Mouse (Mus musculus): ENCODE data around the gene Sfxn3. TPM values are rescaled to one million over a fixed set of nuclear protein-coding genes. Genes with fewer than 3 reads are reported as not detected.

The Sfxn3 gene
- total and polyA plus RNA-seq, 3 experiments: 5.0 to 10.6 TPM; not detected in 1

DNA sequence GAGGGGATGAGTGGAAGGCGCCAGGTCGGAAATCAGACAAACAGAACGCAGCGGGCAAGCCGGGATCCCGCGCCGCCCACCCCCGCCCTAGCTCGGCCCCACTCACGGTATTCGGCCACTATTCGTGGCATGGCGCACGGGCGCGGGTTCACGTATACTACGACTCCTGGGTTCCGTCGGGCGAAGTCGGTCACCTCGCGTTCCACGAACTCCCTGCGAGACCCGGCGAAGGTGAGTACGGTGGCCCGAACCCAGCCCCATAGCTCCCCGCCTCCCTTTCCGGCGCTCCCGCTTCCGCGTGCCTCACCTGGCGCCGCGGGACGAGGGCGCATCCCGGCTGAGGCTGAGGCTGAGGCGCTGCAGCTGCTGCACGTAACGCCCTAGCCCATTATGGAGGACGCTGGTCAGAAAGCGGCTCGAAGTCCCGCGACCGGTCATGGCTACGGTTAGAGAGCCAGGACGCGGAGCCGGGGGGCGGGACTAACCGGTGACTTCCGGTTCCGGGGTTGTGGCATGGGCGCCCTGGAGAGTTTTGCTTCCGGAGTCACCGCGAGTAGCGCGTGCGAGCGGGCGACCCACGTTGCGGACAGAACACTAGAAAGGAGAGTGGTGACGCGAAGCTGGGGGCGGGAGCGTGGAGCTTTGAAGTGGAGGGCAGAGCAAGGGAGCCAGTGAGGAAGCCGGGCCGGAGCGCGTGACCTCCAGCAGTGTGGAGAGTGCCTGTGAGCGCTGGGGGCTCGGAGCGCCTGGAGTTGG lies 41.2 kb upstream of the Sfxn3 start, which contains the start of gene Mrpl43 (continued):
- peak; percentile 48; the same call in 1 of the 2 replicates for TF ChIP-seq MYB (IDR thresholded peaks at IDR 0.05; ENCODE audit: low read depth, low read length)
- TF ChIP-seq TBP (IDR thresholded peaks at IDR 0.05; ENCODE audit: low read depth, low read length): peak; percentile 69
- peak; percentile 74 to 90 for TF ChIP-seq POLR2A (IDR thresholded peaks at IDR 0.05; ENCODE audit: control insufficient read depth in 1 of 2, insufficient read depth in 1 of 2, low read depth in 1 of 2, low read length in 2 of 2, poor library complexity in 1 of 2)
- TF ChIP-seq TAL1 (IDR thresholded peaks at IDR 0.05; ENCODE audit: low read length): no peak

DNA sequence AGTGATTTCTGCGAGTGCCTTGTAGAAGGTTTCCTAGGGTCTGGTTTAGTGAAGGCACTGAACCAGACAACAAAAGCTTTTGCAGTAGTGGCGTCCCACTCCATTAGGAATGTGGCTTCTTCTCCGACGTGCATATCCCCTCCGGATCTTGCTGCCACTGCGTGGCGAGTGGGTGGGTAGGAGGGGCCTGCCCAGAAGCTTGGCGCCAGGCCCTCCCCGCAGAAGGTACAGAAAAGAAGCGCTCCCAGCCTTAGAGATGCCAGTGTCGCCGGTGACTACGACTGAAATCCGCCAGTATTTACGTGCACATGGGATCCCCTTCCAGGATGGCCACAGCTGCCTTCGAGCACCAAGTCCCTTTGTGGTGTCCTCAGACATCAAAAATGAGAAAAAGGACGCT lies 40.3 kb upstream of the Sfxn3 start:
- DNase-seq (ENCODE audit: low read depth, low spot score): no peak
- TF ChIP-seq MEF2A (IDR thresholded peaks at IDR 0.05; ENCODE audit: extremely low read depth, insufficient replicate concordance, low read depth, low read length, poor library complexity, severe bottlenecking) (no peak), CHD1 (IDR thresholded peaks at IDR 0.05; ENCODE audit: low read depth, low read length) (no peak), MXI1 (IDR thresholded peaks at IDR 0.05; ENCODE audit: low read depth, low read length) (no peak), MAX (IDR thresholded peaks at IDR 0.05; ENCODE audit: low read length) (no peak), ETS1 (IDR thresholded peaks at IDR 0.05; ENCODE audit: low read depth, low read length) (no peak), POLR2AphosphoS5 (IDR thresholded peaks at IDR 0.05; ENCODE audit: borderline replicate concordance, low read depth, low read length) (no peak), CTCF (IDR thresholded peaks at IDR 0.05 in 2 of 3, conservative IDR thresholded peaks at IDR 0.05 in 1 of 3; ENCODE audit: control insufficient read depth in 1 of 3, insufficient read depth in 1 of 3, low read depth in 2 of 3, low read length in 3 of 3, poor library complexity in 1 of 3, severe bottlenecking in 1 of 3) (no peak), ZKSCAN1 (IDR thresholded peaks at IDR 0.05; ENCODE audit: low read depth, low read length) (no peak), JUND (IDR thresholded peaks at IDR 0.05; ENCODE audit: low read depth, low read length) (no peak), POLR2A (IDR thresholded peaks at IDR 0.05; ENCODE audit: control insufficient read depth in 1 of 2, insufficient read depth in 1 of 2, low read depth in 1 of 2, low read length in 2 of 2, poor library complexity in 1 of 2) (no peak), KAT2A (conservative IDR thresholded peaks at IDR 0.05; ENCODE audit: low read depth, low read length) (no peak), MAFK (IDR thresholded peaks at IDR 0.05; ENCODE audit: borderline replicate concordance, low read depth, low read length) (no peak), UBTF (IDR thresholded peaks at IDR 0.05; ENCODE audit: borderline replicate concordance, insufficient read depth, low read depth, low read length) (no peak)
- peaks cover 36% of the 10 kb centered on the region for H3K79me2 ChIP-seq (ENCODE audit: control insufficient read depth, insufficient read depth, low read length, poor library complexity)
- H3K4me1 ChIP-seq (ENCODE audit: control insufficient read depth in 1 of 2, insufficient read depth in 2 of 2, low read length in 2 of 2): peaks cover 3 to 26% of the 10 kb centered on the region in 2 experiments
- no peaks in the 10 kb centered on the region for H3K9me3 ChIP-seq (replicated peaks; ENCODE audit: insufficient read depth, low read length)
- H3K4me3 ChIP-seq (ENCODE audit: control insufficient read depth in 1 of 2, insufficient read depth in 1 of 2, low read depth in 2 of 2, low read length in 2 of 2): peak overlapping the region; percentile 91 to 96
- H3K36me3 ChIP-seq (ENCODE audit: control insufficient read depth in 1 of 2, insufficient read depth in 2 of 2, low read length in 2 of 2): peaks cover 5 to 22% of the 10 kb centered on the region in 2 experiments
- H3K27ac ChIP-seq (ENCODE audit: control insufficient read depth, low read depth, low read length): peak overlapping the region; percentile 64
- peak overlapping the region; percentile 92 for H3K9ac ChIP-seq (ENCODE audit: control insufficient read depth, low read depth, low read length, poor library complexity, severe bottlenecking)
- H3K27me3 ChIP-seq (ENCODE audit: control insufficient read depth in 1 of 2, insufficient read depth in 2 of 2, low read length in 2 of 2): no peaks in the 10 kb centered on the region

All from MEL (cell line).